In the genomic region with DNA sequence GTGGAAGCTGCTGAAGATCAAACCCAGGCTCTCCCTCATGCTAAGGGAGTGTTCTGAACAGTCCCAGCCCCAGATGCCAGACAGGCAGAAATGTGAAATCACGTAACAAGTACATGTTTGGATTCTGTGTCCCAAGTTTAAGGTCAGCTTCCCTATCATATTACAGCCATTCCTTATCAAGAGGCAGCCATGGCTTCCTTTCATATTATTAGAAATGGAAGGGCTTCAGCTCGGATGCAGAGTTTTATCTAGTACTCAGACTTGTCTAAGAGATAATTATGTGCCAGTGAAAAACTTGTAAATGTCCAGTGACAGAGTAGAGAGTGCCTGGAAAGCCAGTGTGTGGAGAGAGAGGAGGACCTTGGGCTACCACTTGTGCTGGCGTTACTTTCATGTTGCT, we compare ENCODE assay signal across 22 mouse cellular contexts. TPM values are rescaled to one million over a fixed set of nuclear protein-coding genes. Genes with fewer than 3 reads are reported as not detected.
DNase-seq lines count a peak whose midpoint lies in the region; ATAC-seq and TF ChIP-seq lines count a peak whose summit lies in the region.
"Had no signal": no experiment of that assay in that cellular context is flagged by ENCODE, and none has a peak within 500 bp of the region (broad histone marks: within the 10 kb centered on the region; RNA-seq: fewer than 3 reads in every experiment).

No protein-coding gene starts in this region.

- H3K79me2 ChIP-seq in heart, adult 2 months (replicated peaks; ENCODE audit: control insufficient read depth, insufficient read depth, low read length): no peaks in the 10 kb centered on the region

- WGBS in heart, adult 2 months: 23% methylated on average over 3 of the region's 3 CpGs
- WGBS in heart, embryonic 10.5 days: 39% methylated on average over 3 of the region's 3 CpGs
- WGBS in heart, embryonic 16.5 days: 24% methylated on average over 3 of the region's 3 CpGs
- WGBS in lung, embryonic 16.5 days: 25% methylated on average over 3 of the region's 3 CpGs

- no peaks in the 10 kb centered on the region for H3K36me3 ChIP-seq in heart, adult 2 months (ENCODE audit: control insufficient read depth, insufficient read depth, low read length)
- no peaks in the 10 kb centered on the region for H3K36me3 ChIP-seq in heart, embryonic 10.5 days
- no peaks in the 10 kb centered on the region for H3K36me3 ChIP-seq in heart, embryonic 16.5 days (ENCODE audit: control insufficient read depth, insufficient read depth)
- H3K36me3 ChIP-seq in lung, embryonic 16.5 days (ENCODE audit: control insufficient read depth, insufficient read depth, low read length): no peaks in the 10 kb centered on the region
- H3K36me3 ChIP-seq: embryonic facial prominence, embryonic 12.5 days; liver, embryonic 13.5 days; midbrain, embryonic 10.5 days had no signal

- H3K4me1 ChIP-seq in heart, adult 2 months (ENCODE audit: control insufficient read depth, insufficient read depth, low read length): no peaks in the 10 kb centered on the region; the same call in 1 of the 2 replicates
- no peaks in the 10 kb centered on the region for H3K4me1 ChIP-seq in heart, embryonic 10.5 days
- peaks cover 9% of the 10 kb centered on the region for H3K4me1 ChIP-seq in heart, embryonic 16.5 days (ENCODE audit: control insufficient read depth, insufficient read depth, low read length)
- H3K4me1 ChIP-seq in lung, embryonic 16.5 days (replicated peaks; ENCODE audit: control insufficient read depth, insufficient read depth, low read length): no peaks in the 10 kb centered on the region
- H3K4me1 ChIP-seq: embryonic facial prominence, embryonic 12.5 days; liver, embryonic 13.5 days; midbrain, embryonic 10.5 days had no signal

- H3K9ac ChIP-seq in heart, adult 2 months (ENCODE audit: low read depth, low read length): no peak overlapping the region
- no peak overlapping the region; the same call in 1 of the 2 replicates for H3K9ac ChIP-seq in heart, embryonic 16.5 days (ENCODE audit: low read length)
- no peak overlapping the region for H3K9ac ChIP-seq in lung, embryonic 16.5 days (ENCODE audit: low read length)
- H3K9ac ChIP-seq: embryonic facial prominence, embryonic 12.5 days; hindbrain, embryonic 14.5 days; liver, embryonic 13.5 days had no signal

- peak in 1 of 2 experiments; percentile 25 for DNase-seq in heart, adult 2 months
- no peak for DNase-seq in heart, embryonic 10.5 days (ENCODE audit: low spot score)
- DNase-seq in skeletal muscle tissue, adult 2 months (ENCODE audit: low read depth, low spot score): peak; percentile 7
- DNase-seq in right cerebral cortex, postnatal 4 days: no peak
- DNase-seq in layer of hippocampus, postnatal 10 days (ENCODE audit: low spot score in 2 of 2): no peak
- DNase-seq: adrenal gland, postnatal 25 days; cerebellum, adult 11 months; cerebellum, postnatal 14 days; gastrocnemius, postnatal 36 days; kidney, adult 18-20 months; layer of hippocampus, adult 9-11 months; liver, embryonic 13.5 days; right cerebral cortex, adult 18-20 months; thymus, adult 18-20 months had no signal

- H3K4me2 ChIP-seq in heart, embryonic 16.5 days (ENCODE audit: low read depth, low read length): no peak overlapping the region
- H3K4me2 ChIP-seq in lung, embryonic 16.5 days (ENCODE audit: low read depth, low read length): no peak overlapping the region
- H3K4me2 ChIP-seq: embryonic facial prominence, embryonic 12.5 days; hindbrain, embryonic 14.5 days; liver, embryonic 13.5 days had no signal

- TF ChIP-seq EP300 in heart, adult 2 months (IDR thresholded peaks at IDR 0.05; ENCODE audit: insufficient read depth, low read depth, low read length): no peak

- no peaks in the 10 kb centered on the region for H3K27me3 ChIP-seq in heart, adult 2 months (ENCODE audit: control insufficient read depth, insufficient read depth, low read length)
- H3K27me3 ChIP-seq in heart, embryonic 10.5 days (ENCODE audit: insufficient read depth, poor library complexity, severe bottlenecking): no peaks in the 10 kb centered on the region
- H3K27me3 ChIP-seq in heart, embryonic 16.5 days (ENCODE audit: control insufficient read depth, insufficient read depth, low read length): no peaks in the 10 kb centered on the region
- H3K27me3 ChIP-seq in lung, embryonic 16.5 days (ENCODE audit: control insufficient read depth, insufficient read depth, low read depth, low read length): no peaks in the 10 kb centered on the region
- H3K27me3 ChIP-seq: embryonic facial prominence, embryonic 12.5 days; liver, embryonic 13.5 days had no signal

- peak overlapping the region; percentile 7; the same call in 1 of the 2 replicates for H3K27ac ChIP-seq in heart, adult 2 months
- no peak overlapping the region for H3K27ac ChIP-seq in heart, embryonic 10.5 days
- H3K27ac ChIP-seq in heart, embryonic 16.5 days (ENCODE audit: low read length): 0 out of 2 replicates have a peak overlapping the region, but pooled peaks have one; percentile 14
- H3K27ac ChIP-seq in lung, embryonic 16.5 days (ENCODE audit: low read length): no peak overlapping the region
- H3K27ac ChIP-seq: embryonic facial prominence, embryonic 12.5 days; hindbrain, embryonic 14.5 days; left cerebral cortex, adult 2 months; liver, embryonic 13.5 days; midbrain, embryonic 10.5 days had no signal

- intact Hi-C loops in heart, adult 2 months (cut with DNase I): loop anchor here (5.0 kb wide), 3 partner anchors 64 to 361 kb away; partner anchors contain the start of genes Abhd13 and Lig4

- TF ChIP-seq POLR2A in heart, adult 2 months (IDR thresholded peaks at IDR 0.05; ENCODE audit: insufficient read depth, low read depth, low read length): no peak

- peak; percentile 45; the same call in 1 of the 2 replicates for ATAC-seq in heart, embryonic 16.5 days (replicated peaks; ENCODE audit: extremely low read depth, insufficient read depth, low FRiP score)
- peak; percentile 82 for ATAC-seq in lung, embryonic 16.5 days (ENCODE audit: low read depth)
- ATAC-seq: CD4-positive, CD25-positive, alpha-beta regulatory T cell, adult 4 months; inflammation-experienced regulatory T-cells, adult 6 months had no signal

- H3K9me3 ChIP-seq in heart, embryonic 10.5 days: no peaks in the 10 kb centered on the region
- no peaks in the 10 kb centered on the region for H3K9me3 ChIP-seq in heart, embryonic 16.5 days (replicated peaks; ENCODE audit: control insufficient read depth, low read length)
- no peaks in the 10 kb centered on the region for H3K9me3 ChIP-seq in lung, embryonic 16.5 days (ENCODE audit: control insufficient read depth, low read length)
- H3K9me3 ChIP-seq: embryonic facial prominence, embryonic 12.5 days; liver, embryonic 13.5 days; midbrain, embryonic 10.5 days had no signal

- no peak for TF ChIP-seq CTCF in heart, adult 2 months (IDR thresholded peaks at IDR 0.05)

- H3K4me3 ChIP-seq in heart, adult 2 months: no peak overlapping the region
- no peak overlapping the region for H3K4me3 ChIP-seq in heart, embryonic 10.5 days
- no peak overlapping the region for H3K4me3 ChIP-seq in heart, embryonic 16.5 days (ENCODE audit: low read length)
- no peak overlapping the region for H3K4me3 ChIP-seq in lung, embryonic 16.5 days (ENCODE audit: low read length)
- H3K4me3 ChIP-seq: embryonic facial prominence, embryonic 12.5 days; left cerebral cortex, adult 2 months; liver, embryonic 13.5 days; midbrain, embryonic 10.5 days had no signal

RNA-seq across cellular contexts. Expression of gene Tnfsf13b, which starts 34.6 kb away (rescaled TPM):
- total RNA-seq in heart, adult 2 months (2021): 1 to 10 TPM; 3.2 to 5.1 TPM
- polyA plus RNA-seq in heart, adult 2 months (2012; rRNA removed): 1.4 TPM in 2 replicates
- polyA plus RNA-seq in heart, embryonic 10.5 days (2016; fragmentation: Nextera tagmentation; extraction: Ambion mirVana): 0.10 TPM in 1 of 2 replicates, not detected in the other
- polyA plus RNA-seq in heart, embryonic 16.5 days (2015; fragmentation: Nextera tagmentation; extraction: Ambion mirVana): 0.15 and 0.22 TPM in 2 replicates
- polyA plus RNA-seq in lung, embryonic 16.5 days (2015; fragmentation: Nextera tagmentation; extraction: Ambion mirVana): 1.4 and 1.5 TPM in 2 replicates
- total RNA-seq in layer of hippocampus, postnatal 10 days (2021): 1 to 10 TPM; 2.6 to 2.8 TPM

Comparison
In these comparisons a context has a peak if more than half of its experiments do, and no peak if none do; other contexts are left out.
1. H3K27ac ChIP-seq: peak in heart, adult 2 months (single experiment) and heart, embryonic 16.5 days (single experiment); none in heart, embryonic 10.5 days (single experiment) and lung, embryonic 16.5 days (single experiment).